Mouse (Mus musculus) gastrocnemius, adult 8-10 months (tissue): Measurements from ENCODE around the gene Cox7a2. TPM values are rescaled to one million over a fixed set of nuclear protein-coding genes. Genes with fewer than 3 reads are reported as not detected.

Experiments used
- DNase-seq, 2 experiments: peaks; one replicate each; pipeline ENCODE4 v3.0.0; 2022; ENCODE audit warnings: low spot score in 2 of 2
- total RNA-seq, 4 experiments: library from RNA; stranded (reverse); gene quantifications; 2 replicates each; pipeline ENCODE4 v1.2.4; 2022

Gene Cox7a2
- total RNA-seq, 4 experiments from 2014 or later: 335 to 396 (median 388) TPM

DNA sequence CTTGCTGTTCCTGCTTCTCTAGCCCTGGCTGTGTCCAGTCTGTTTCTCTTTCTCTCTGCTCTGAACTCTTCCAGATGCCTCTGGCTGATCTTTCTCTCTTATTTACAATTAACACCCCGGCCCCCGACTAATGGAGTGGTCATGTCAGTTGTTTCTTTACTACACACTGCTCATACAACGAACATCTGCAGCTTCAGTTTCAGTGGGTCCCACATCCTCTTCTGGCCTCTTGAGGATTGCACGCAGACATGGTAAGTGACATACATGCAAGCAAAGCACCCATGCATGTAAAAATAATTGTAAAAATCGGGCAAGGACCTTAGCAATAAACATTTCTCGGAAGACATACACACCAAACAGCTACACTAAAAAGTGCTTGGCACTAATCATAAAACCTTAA lies 24.1 kb downstream of the Cox7a2 start:
- DNase-seq: no peak

GRCm38 (mm10) chr9:79730301-79730700 lies 29.4 kb downstream of the Cox7a2 start:
- no peak for DNase-seq

GRCm38 (mm10) chr9:79723090-79723489 lies 36.6 kb downstream of the Cox7a2 start:
- DNase-seq: no peak

GRCm38 (mm10) chr9:79721056-79721455 lies 38.6 kb downstream of the Cox7a2 start:
- no peak for DNase-seq

DNA sequence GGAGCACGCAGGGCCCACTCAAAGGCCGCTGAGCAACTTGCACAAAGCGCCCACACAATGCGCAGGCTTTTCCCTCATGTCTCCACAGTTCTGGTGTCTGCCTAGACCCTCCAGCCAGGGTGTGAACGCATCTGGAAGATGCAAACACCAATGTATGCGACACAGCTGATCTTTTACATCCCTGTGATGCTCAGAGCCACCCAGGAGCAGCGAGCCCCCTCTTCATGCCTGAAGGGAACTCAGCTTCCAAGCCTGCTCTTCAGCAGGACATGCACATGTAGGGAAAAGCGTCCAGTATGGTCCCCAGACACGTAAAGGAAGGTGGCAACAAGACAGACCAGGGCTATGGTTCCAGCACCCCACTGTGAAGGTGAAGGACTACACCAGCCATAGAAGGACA lies 39.5 kb downstream of the Cox7a2 start:
- DNase-seq: no peak

- DNase-seq: peak in 1 of 2 experiments; percentile 28
Measured at GRCm38 (mm10) chr9:79719451-79719850, 40.2 kb downstream of the Cox7a2 start.

- peak; percentile 58 to 66 for DNase-seq
Measured at GRCm38 (mm10) chr9:79718481-79719370, 41.0 kb downstream of the Cox7a2 start, which contains the start of gene Col12a1. Gene Col12a1 (minus strand): TSS chr9:79718831.

DNA sequence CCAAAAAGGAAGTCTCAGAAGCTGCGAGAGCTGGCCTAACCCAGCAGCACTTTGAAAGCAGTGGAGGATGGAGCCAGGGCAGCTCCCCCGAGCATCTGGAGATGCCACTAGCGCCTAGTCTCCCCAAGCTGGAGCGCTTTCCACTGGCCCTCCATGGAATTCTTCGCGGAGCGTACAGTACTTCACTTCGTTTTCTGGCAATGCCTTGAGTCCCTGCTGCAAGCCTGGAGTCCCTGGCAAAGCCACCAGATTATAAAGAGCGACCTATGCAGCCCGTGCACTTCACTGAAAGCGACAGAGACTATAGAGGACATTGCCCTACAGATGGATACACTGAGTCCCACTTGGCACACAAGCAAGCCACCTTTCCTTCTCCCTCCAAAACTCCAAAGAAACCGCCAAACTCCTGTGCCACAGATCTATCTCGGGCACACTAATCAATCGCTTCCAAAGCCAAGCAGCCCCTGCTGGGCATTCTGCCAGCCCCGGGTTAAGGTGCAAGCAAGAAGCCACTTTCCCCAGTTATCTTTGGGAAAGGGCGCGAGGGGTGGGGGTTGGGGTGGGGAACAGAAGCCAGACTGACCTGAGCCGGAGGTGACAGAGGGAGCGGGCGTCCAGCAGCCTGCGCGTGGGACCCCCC lies 41.7 kb downstream of the Cox7a2 start:
- no peak for DNase-seq

DNA sequence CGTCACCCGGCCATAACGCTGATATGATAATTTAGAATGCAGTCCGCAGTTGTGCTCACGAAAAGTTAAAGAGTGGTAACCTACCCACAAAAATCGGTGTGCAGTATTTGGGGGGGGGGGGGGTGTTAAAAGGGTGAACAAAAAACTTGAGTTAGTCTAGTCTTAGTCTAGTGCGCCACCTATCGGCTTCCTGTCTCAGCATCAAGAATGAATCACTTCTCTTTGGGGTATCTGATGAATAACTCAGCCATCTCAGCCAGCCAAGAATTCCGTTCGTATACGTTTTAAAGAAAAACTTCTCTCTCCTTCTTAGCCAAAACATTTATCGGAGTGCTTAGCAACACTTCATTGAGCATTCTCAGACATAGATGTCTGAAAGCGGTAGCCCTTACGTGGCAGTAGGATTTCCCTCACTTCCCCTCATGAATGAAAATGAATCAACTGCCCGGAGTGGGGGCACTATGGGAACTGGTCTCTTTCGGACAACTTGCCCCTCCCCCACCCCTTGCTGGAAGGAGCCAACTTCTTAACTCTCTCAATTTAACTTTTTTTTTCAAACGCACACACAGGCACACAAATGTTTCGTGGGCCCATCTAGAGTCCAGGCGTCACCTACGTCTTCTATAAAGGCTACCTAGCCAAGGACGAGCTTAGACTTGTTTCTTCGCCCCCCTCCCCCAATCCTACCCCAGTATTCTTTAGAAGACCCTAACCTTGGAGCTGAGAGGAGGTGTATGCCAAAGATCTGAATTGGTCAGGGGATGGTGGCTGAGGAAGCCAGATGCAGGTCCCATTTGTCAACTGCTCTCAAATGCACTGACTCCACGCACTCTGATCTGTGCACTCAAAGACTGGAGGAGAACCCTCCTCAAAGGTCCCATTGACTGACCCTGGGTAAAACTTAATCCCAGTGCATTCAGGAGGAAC lies 42.5 kb downstream of the Cox7a2 start:
- DNase-seq: peak; percentile 19 to 33

- no peak for DNase-seq
Measured at GRCm38 (mm10) chr9:79716496-79716895, 43.2 kb downstream of the Cox7a2 start.

DNA sequence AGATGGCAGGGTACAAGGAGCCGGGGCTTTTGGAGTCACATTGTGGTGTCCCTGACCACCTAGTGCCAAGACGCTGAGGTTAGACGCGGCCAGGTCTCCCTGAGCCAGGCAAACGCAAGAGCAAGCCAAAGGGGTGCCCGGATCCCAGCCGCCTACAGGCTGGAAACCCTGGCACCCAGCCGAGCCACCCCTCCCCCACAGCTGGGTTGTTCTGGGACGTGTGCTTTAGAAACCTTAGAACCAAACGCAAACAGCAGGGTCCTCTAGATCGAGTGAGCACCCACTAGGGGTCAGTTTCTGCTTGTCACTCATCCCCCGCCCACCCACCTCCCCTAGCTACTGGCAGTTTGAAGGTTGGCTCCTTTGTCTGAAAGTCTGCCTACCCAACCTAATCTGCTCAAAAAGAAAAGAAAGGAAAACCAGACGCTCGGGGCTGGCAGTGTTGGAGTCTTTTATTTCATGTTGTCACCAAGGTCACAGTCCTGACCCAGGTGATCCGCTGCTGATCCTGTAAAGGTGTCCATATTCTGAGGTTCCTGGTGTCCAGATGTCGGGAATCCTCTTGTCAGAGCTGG lies 45.1 kb downstream of the Cox7a2 start:
- DNase-seq: peak in 1 of 2 experiments; percentile 15

Other genes starting within 250 kb of the Cox7a2 start
- 1 to 10 TPM; 2.3 to 6.2 (median 4.3) TPM for gene Col12a1, start 41.0 kb downstream of the Cox7a2 start, total RNA-seq
- gene Tmem30a, start 33.6 kb upstream of the Cox7a2 start, total RNA-seq: 10 to 100 TPM; 64.3 to 86.5 (median 70.3) TPM